Mouse (Mus musculus): ENCODE measurements around the gene Gm11541. TPM values are rescaled to one million over a fixed set of nuclear protein-coding genes. Genes with fewer than 3 reads are reported as not detected.

Gm11541 gene
- total RNA-seq, 2 experiments from 2014 or later, result not detected

Other genes starting within 250 kb of the Gm11541 start
- 1 to 10 TPM in 1 of 2 experiments, under 1 TPM in 1; 0.94 to 1.3 TPM for gene Cacna1g, start 230.3 kb downstream of the Gm11541 start, total RNA-seq (2021)
- not detected for gene Spata20, start 218.3 kb downstream of the Gm11541 start, total RNA-seq (2021)
- not detected for gene Epn3, start 204.5 kb downstream of the Gm11541 start, total RNA-seq (2021)
- not detected for gene Mycbpap, start 182.8 kb downstream of the Gm11541 start, total RNA-seq (2021)
- gene Rsad1, start 155.2 kb downstream of the Gm11541 start, total RNA-seq (2021), result 1 to 10 TPM; 2.7 to 3.4 TPM
- gene Chad, start 139.5 kb downstream of the Gm11541 start, total RNA-seq (2021), result 10 to 100 TPM; 12.6 to 25.2 TPM
- gene Acsf2, start 102.6 kb downstream of the Gm11541 start, total RNA-seq (2021), result 1 to 10 TPM; 1.6 to 2.1 TPM
- 10 to 100 TPM; 34.8 to 35.3 TPM for gene Lrrc59, start 74.7 kb downstream of the Gm11541 start, total RNA-seq (2021)
- 10 to 100 TPM; 43.0 to 49.5 TPM for gene Mrpl27, start 50.7 kb downstream of the Gm11541 start, total RNA-seq (2021)
- gene Eme1, start 50.5 kb downstream of the Gm11541 start, total RNA-seq (2021), result not detected
- gene Xylt2, start 27.0 kb downstream of the Gm11541 start, total RNA-seq (2021), result 1 to 10 TPM; 2.9 TPM
- 1 to 10 TPM; 1.1 to 1.3 TPM for gene Cdc34b, start 37.3 kb upstream of the Gm11541 start, total RNA-seq (2021)
- gene Tmem92, start 78.2 kb upstream of the Gm11541 start, total RNA-seq (2021), result not detected
- 10 to 100 TPM; 64.6 to 65.0 TPM for gene Col1a1, start 231.7 kb upstream of the Gm11541 start, total RNA-seq (2021)